Mouse (Mus musculus): ENCODE data around the gene Meiob. TPM values are rescaled to one million over a fixed set of nuclear protein-coding genes. Genes with fewer than 3 reads are reported as not detected.

The Meiob gene
- polyA plus RNA-seq, 1 experiment = not detected

DNA sequence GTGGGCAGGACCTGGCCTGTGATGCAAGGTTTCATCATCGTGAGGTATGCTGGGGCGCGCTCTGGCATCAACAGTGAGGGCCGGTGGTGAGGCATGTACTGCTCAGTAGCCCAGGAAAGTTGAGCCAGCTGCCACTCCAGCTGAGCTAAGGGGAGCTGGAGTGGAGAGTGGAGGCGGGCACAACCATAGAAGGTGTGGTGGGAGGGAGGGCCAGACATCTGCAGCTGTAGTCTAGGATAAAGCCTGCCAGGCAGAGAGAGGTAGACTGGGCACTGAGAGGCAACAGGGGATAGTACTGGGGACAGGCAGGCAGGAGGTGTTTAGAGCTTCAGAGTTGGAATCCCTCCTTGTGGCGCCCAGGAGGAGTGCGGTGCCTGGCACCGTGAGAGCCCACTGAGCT is 56.0 kb downstream of the Meiob start:
- no peak overlapping the region for H3K4me3 ChIP-seq (ENCODE audit: control insufficient read depth, insufficient read depth, low read length)
- H3K27ac ChIP-seq (ENCODE audit: control insufficient read depth, insufficient read depth, low read length) = no peak overlapping the region
- H3K27me3 ChIP-seq (ENCODE audit: control insufficient read depth, insufficient read depth, low read length) = no peaks in the 10 kb centered on the region
- H3K4me1 ChIP-seq (replicated peaks; ENCODE audit: control insufficient read depth, insufficient read depth, low read length) = no peaks in the 10 kb centered on the region
- no peak for TF ChIP-seq POLR2A (IDR thresholded peaks at IDR 0.05; ENCODE audit: control insufficient read depth, extremely low read depth, insufficient read depth, low read length, poor library complexity)
- TF ChIP-seq CTCF (IDR thresholded peaks at IDR 0.05; ENCODE audit: borderline replicate concordance, control insufficient read depth, extremely low read depth, insufficient read depth, low read length, poor library complexity) = no peak
- peaks cover 6% of the 10 kb centered on the region for H3K36me3 ChIP-seq (ENCODE audit: control insufficient read depth, insufficient read depth, low read length)
- WGBS = 99% methylated on average over 8 of the region's 8 CpGs
- DNase-seq = no peak

DNA sequence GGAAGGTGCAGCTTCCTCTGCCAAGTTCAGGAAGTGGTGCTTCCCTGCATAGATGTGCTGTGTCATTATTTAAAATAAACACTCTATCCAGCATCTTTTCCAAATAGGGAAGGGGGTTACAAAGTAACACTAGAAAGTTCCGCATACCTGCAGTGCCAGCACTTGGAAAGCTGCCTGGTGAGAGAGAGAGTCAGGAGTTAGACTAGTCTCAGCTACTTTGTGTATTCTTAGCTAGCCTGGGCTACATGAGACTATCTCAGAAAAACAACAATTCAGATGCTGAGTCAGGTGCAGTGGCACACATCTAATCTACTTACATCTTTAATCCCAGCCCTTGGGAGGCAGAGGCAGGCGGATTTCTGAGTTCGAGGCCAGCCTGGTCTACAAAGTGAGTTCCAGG is 57.7 kb downstream of the Meiob start:
- H3K36me3 ChIP-seq (ENCODE audit: control insufficient read depth, insufficient read depth, low read length) = peaks cover 6% of the 10 kb centered on the region

DNA sequence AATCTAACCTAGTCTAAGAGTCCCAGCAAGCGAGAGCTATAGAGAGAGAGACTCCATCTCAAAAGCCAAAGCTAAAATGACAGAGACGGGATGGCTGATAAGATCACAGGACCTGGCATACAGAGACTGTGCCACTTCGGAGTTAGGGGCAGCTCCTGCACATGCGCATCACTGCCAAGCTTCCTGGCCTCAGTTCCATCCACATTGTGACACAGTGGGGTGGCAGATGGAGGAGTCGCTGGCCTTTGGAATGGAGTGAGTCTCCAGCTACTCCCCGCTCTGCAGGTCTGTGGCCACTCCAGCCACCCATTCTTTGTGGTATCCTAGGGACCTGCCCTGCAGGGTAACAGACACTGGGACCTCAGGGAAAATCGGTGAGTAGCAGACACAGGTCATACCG is 61.7 kb downstream of the Meiob start, which contains the start of gene Igfals:
TSS of gene Igfals (plus strand) at position 222 of the 400 bp plus-strand sequence.
- no peaks in the 10 kb centered on the region for H3K4me1 ChIP-seq (replicated peaks; ENCODE audit: control insufficient read depth, insufficient read depth, low read length)
- 95% methylated on average over 8 of the region's 8 CpGs for WGBS
- no peak for DNase-seq
- H3K4me3 ChIP-seq (ENCODE audit: control insufficient read depth, insufficient read depth, low read length) = no peak within 1 kb of the TSS
- TF ChIP-seq CTCF (IDR thresholded peaks at IDR 0.05; ENCODE audit: borderline replicate concordance, control insufficient read depth, extremely low read depth, insufficient read depth, low read length, poor library complexity) (no peak), POLR2A (IDR thresholded peaks at IDR 0.05; ENCODE audit: control insufficient read depth, extremely low read depth, insufficient read depth, low read length, poor library complexity) (no peak)
- H3K36me3 ChIP-seq (ENCODE audit: control insufficient read depth, insufficient read depth, low read length) = peaks cover 6% of the 10 kb centered on the region
- no peak within 1 kb of the TSS for H3K27ac ChIP-seq (ENCODE audit: control insufficient read depth, insufficient read depth, low read length)
- H3K27me3 ChIP-seq (ENCODE audit: control insufficient read depth, insufficient read depth, low read length) = no peaks in the 10 kb centered on the region

More for the DNA sequence above, 57.7 kb downstream of the Meiob start:
- Histone ChIP-seq H3K27ac (ENCODE audit: control insufficient read depth, insufficient read depth, low read length) (no peak overlapping the region), H3K4me3 (ENCODE audit: control insufficient read depth, insufficient read depth, low read length) (no peak overlapping the region), H3K4me1 (replicated peaks; ENCODE audit: control insufficient read depth, insufficient read depth, low read length) (no peaks in the 10 kb centered on the region), H3K27me3 (ENCODE audit: control insufficient read depth, insufficient read depth, low read length) (no peaks in the 10 kb centered on the region)
- no peak for DNase-seq
- TF ChIP-seq CTCF (IDR thresholded peaks at IDR 0.05; ENCODE audit: borderline replicate concordance, control insufficient read depth, extremely low read depth, insufficient read depth, low read length, poor library complexity) (no peak), POLR2A (IDR thresholded peaks at IDR 0.05; ENCODE audit: control insufficient read depth, extremely low read depth, insufficient read depth, low read length, poor library complexity) (no peak)
- WGBS = 97% methylated on average over 3 of the region's 3 CpGs

DNA sequence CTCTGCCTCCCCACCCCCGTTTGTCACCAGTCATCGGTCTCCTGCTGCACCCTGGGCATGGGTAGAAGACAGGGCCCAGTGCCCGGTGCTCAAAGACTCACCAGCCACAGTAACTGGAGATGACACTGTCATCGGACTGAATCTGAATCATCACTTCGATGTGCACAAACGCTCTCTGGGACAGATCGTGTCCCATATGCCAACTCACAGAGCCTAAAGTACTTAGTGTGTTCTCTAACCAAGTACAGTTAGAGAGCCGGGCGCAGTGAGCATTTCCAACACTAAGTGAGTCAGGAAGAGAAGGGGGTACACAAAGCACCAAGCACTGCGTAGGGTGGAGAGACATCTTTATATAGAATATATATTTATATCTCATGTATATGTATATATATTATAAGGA is 63.8 kb downstream of the Meiob start:
- 97% methylated on average over 10 of the region's 10 CpGs for WGBS
- Histone ChIP-seq H3K4me3 (ENCODE audit: control insufficient read depth, insufficient read depth, low read length) (no peak overlapping the region), H3K27ac (ENCODE audit: control insufficient read depth, insufficient read depth, low read length) (no peak overlapping the region), H3K27me3 (ENCODE audit: control insufficient read depth, insufficient read depth, low read length) (no peaks in the 10 kb centered on the region), H3K4me1 (replicated peaks; ENCODE audit: control insufficient read depth, insufficient read depth, low read length) (no peaks in the 10 kb centered on the region), H3K36me3 (ENCODE audit: control insufficient read depth, insufficient read depth, low read length) (no peaks in the 10 kb centered on the region)
- TF ChIP-seq POLR2A (IDR thresholded peaks at IDR 0.05; ENCODE audit: control insufficient read depth, extremely low read depth, insufficient read depth, low read length, poor library complexity) (no peak), CTCF (IDR thresholded peaks at IDR 0.05; ENCODE audit: borderline replicate concordance, control insufficient read depth, extremely low read depth, insufficient read depth, low read length, poor library complexity) (no peak)
- DNase-seq = no peak

DNA sequence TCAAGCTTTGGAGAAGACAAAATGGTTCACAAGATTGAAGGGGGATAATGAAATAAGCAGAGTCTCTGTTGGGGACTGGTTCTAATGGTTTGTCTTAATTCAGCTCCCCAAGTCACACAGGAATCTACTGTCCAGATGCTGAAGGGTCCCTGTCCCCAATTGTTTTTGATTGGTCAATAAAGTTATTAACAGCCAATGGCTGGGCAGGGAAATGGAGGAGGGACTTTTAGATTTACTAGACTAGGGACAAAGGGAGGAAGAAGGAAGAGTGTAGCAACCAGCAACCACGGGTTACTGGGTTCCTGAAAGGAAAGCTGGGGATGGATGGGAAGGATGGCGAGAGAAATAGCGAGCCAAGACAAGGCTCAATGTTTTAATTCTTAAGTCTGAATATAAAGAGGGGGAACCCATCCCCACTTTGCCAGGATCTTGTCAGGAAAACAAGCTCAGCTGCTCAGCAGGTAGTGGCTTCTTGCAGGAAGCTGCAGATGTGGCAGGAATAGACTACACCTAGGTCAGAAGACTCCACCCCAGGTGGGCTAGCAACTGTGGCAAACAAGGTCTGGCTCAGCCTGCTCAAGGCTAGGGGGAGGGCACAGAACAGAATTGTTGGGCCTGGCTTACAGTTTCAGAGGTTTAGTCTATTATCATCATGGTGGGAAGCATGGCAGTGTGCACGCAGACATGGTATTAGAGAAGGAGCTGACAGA is 69.8 kb downstream of the Meiob start:
- no peaks in the 10 kb centered on the region; the same call in 1 of the 2 replicates for H3K4me1 ChIP-seq (replicated peaks; ENCODE audit: control insufficient read depth, insufficient read depth, low read length)
- TF ChIP-seq CTCF (IDR thresholded peaks at IDR 0.05; ENCODE audit: borderline replicate concordance, control insufficient read depth, extremely low read depth, insufficient read depth, low read length, poor library complexity) (no peak), POLR2A (IDR thresholded peaks at IDR 0.05; ENCODE audit: control insufficient read depth, extremely low read depth, insufficient read depth, low read length, poor library complexity) (no peak)
- no peak overlapping the region for H3K27ac ChIP-seq (ENCODE audit: control insufficient read depth, insufficient read depth, low read length)
- H3K36me3 ChIP-seq (ENCODE audit: control insufficient read depth, insufficient read depth, low read length) = no peaks in the 10 kb centered on the region
- no peak overlapping the region for H3K4me3 ChIP-seq (ENCODE audit: control insufficient read depth, insufficient read depth, low read length)
- WGBS = 67% methylated on average over 4 of the region's 4 CpGs
- no peaks in the 10 kb centered on the region for H3K27me3 ChIP-seq (ENCODE audit: control insufficient read depth, insufficient read depth, low read length)
- DNase-seq = no peak

DNA sequence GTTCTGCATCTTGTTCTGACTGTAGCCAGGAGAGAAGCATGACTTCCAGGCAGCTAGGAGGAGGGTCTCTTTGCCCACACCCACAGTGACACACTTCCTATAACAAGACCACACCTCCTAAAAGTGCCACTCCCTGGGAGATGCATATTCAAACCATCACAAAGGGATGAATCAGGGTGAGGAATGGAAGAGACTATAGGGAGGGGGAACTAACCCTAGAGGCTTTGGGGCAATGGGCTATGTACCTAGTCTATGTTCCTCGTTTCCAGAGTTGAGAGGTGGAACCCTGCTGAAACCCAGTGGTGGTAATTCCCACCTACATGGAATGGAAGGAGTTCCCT is 70.3 kb downstream of the Meiob start:
- Histone ChIP-seq H3K36me3 (ENCODE audit: control insufficient read depth, insufficient read depth, low read length) (no peaks in the 10 kb centered on the region), H3K27ac (ENCODE audit: control insufficient read depth, insufficient read depth, low read length) (no peak overlapping the region), H3K4me1 (replicated peaks; ENCODE audit: control insufficient read depth, insufficient read depth, low read length) (no peaks in the 10 kb centered on the region; the same call in 1 of the 2 replicates), H3K27me3 (ENCODE audit: control insufficient read depth, insufficient read depth, low read length) (no peaks in the 10 kb centered on the region), H3K4me3 (ENCODE audit: control insufficient read depth, insufficient read depth, low read length) (no peak overlapping the region)
- TF ChIP-seq POLR2A (IDR thresholded peaks at IDR 0.05; ENCODE audit: control insufficient read depth, extremely low read depth, insufficient read depth, low read length, poor library complexity) = no peak
- no peak for TF ChIP-seq CTCF (IDR thresholded peaks at IDR 0.05; ENCODE audit: borderline replicate concordance, control insufficient read depth, extremely low read depth, insufficient read depth, low read length, poor library complexity)
- 48% methylated on average over 1 of the region's 1 CpGs for WGBS
- no peak for DNase-seq

Measured in thymus, adult 2 months (tissue).